ENCODE assay signal across 8 mouse cellular contexts in genomic region chr19:10449708-10450107, GRCm38 (mm10). TPM values are rescaled to one million over a fixed set of nuclear protein-coding genes. Genes with fewer than 3 reads are reported as not detected.
A peak's percentile ranks its signal among the peaks of the same experiment; 100 is the strongest.
DNase-seq lines count a peak whose midpoint lies in the region; ATAC-seq lines count a peak whose summit lies in the region.

No protein-coding gene starts in this region.

- H3K9ac ChIP-seq in heart, embryonic 12.5 days: no peak overlapping the region
- H3K9ac ChIP-seq in forebrain, embryonic 16.5 days (replicated peaks; ENCODE audit: low read depth, low read length): no peak overlapping the region
- H3K9ac ChIP-seq in midbrain, embryonic 11.5 days (ENCODE audit: low read length): no peak overlapping the region

- H3K27ac ChIP-seq in heart, embryonic 12.5 days (ENCODE audit: poor library complexity, severe bottlenecking): no peak overlapping the region
- no peak overlapping the region for H3K27ac ChIP-seq in forebrain, embryonic 16.5 days (ENCODE audit: low read length)
- no peak overlapping the region for H3K27ac ChIP-seq in midbrain, embryonic 11.5 days (ENCODE audit: low read depth, low read length)

- WGBS in heart, embryonic 12.5 days: 1% methylated on average over 3 of the region's 3 CpGs
- WGBS in forebrain, embryonic 16.5 days: 3% methylated on average over 3 of the region's 3 CpGs
- 0% methylated on average over 3 of the region's 3 CpGs for WGBS in midbrain, embryonic 11.5 days

- H3K4me3 ChIP-seq in heart, embryonic 12.5 days: no peak overlapping the region
- no peak overlapping the region for H3K4me3 ChIP-seq in forebrain, embryonic 16.5 days (replicated peaks; ENCODE audit: low read length)
- H3K4me3 ChIP-seq in midbrain, embryonic 11.5 days (ENCODE audit: low read depth, low read length): no peak overlapping the region

- H3K36me3 ChIP-seq in heart, embryonic 12.5 days: no peaks in the 10 kb centered on the region
- no peaks in the 10 kb centered on the region; the same call in 1 of the 2 replicates for H3K36me3 ChIP-seq in forebrain, embryonic 16.5 days (ENCODE audit: control insufficient read depth, insufficient read depth)
- H3K36me3 ChIP-seq in midbrain, embryonic 11.5 days (ENCODE audit: control insufficient read depth, insufficient read depth, low read length): no peaks in the 10 kb centered on the region

- 0 out of 2 replicates have a peak, but pooled peaks cover 2% of the 10 kb centered on the region for H3K4me1 ChIP-seq in heart, embryonic 12.5 days (replicated peaks)
- 0 out of 2 replicates have a peak, but pooled peaks cover 2% of the 10 kb centered on the region for H3K4me1 ChIP-seq in forebrain, embryonic 16.5 days (replicated peaks; ENCODE audit: control insufficient read depth, insufficient read depth, low read length)
- peaks cover 2% of the 10 kb centered on the region; the same call in 1 of the 2 replicates for H3K4me1 ChIP-seq in midbrain, embryonic 11.5 days (ENCODE audit: control insufficient read depth, insufficient read depth, low read length)

- H3K27me3 ChIP-seq in heart, embryonic 12.5 days (replicated peaks): peaks cover 58% of the 10 kb centered on the region
- no peaks in the 10 kb centered on the region for H3K27me3 ChIP-seq in forebrain, embryonic 16.5 days (replicated peaks; ENCODE audit: control insufficient read depth, insufficient read depth, low read length)
- H3K27me3 ChIP-seq in midbrain, embryonic 11.5 days (ENCODE audit: control insufficient read depth, insufficient read depth, low read length): peaks cover under 1% of the 10 kb centered on the region; the same call in 1 of the 2 replicates

- no peak overlapping the region for H3K4me2 ChIP-seq in heart, embryonic 12.5 days
- H3K4me2 ChIP-seq in forebrain, embryonic 16.5 days (ENCODE audit: low read length): no peak overlapping the region
- H3K4me2 ChIP-seq in midbrain, embryonic 11.5 days: no peak overlapping the region

- ATAC-seq in heart, embryonic 12.5 days (ENCODE audit: insufficient number of reproducible peaks, low FRiP score): no peak
- ATAC-seq in forebrain, embryonic 16.5 days: peak; percentile 60
- ATAC-seq in midbrain, embryonic 11.5 days (ENCODE audit: low FRiP score): peak; percentile 43

- DNase-seq in heart, adult 11 months: peak; percentile 92
- DNase-seq in c-Kit-positive CD71-positive TER-119-positive erythroid progenitor cells, embryonic 14.5 days (ENCODE audit: low spot score): peak; percentile 72
- peak; percentile 82 for DNase-seq in induced T-regulatory cell, adult 2 months (ENCODE audit: low read depth)
- peak; percentile 78 to 83 for DNase-seq in left cerebral cortex, adult 18-20 months (ENCODE audit: low spot score in 2 of 2)
- peak; percentile 99 for DNase-seq in midbrain, embryonic 11.5 days (ENCODE audit: low spot score, missing footprints)
- peak; percentile 40 for DNase-seq in spleen, adult 12 weeks (ENCODE audit: low spot score)

- no peaks in the 10 kb centered on the region for H3K9me3 ChIP-seq in heart, embryonic 12.5 days (replicated peaks)
- H3K9me3 ChIP-seq in forebrain, embryonic 16.5 days (ENCODE audit: control insufficient read depth, low read length): 0 out of 2 replicates have a peak, but pooled peaks cover 2% of the 10 kb centered on the region
- no peaks in the 10 kb centered on the region for H3K9me3 ChIP-seq in midbrain, embryonic 11.5 days (ENCODE audit: control insufficient read depth, low read length)

RNA-seq across cellular contexts. Expression of gene Lrrc10b, which starts 7.6 kb away (rescaled TPM):
- 0.14 and 0.26 TPM in 2 replicates for polyA plus RNA-seq in heart, embryonic 12.5 days (2016; fragmentation: Nextera tagmentation; extraction: Ambion mirVana)
- 0.52 and 0.99 TPM in 2 replicates for polyA plus RNA-seq in forebrain, embryonic 16.5 days (2015; fragmentation: Nextera tagmentation; extraction: Ambion mirVana)
- 10 to 100 TPM; 12.7 to 27.8 TPM for total RNA-seq in left cerebral cortex, adult 18-20 months (2021)
- polyA plus RNA-seq in midbrain, embryonic 11.5 days (2014; fragmentation: Nextera tagmentation; extraction: Ambion mirVana): 0.55 and 0.59 TPM in 2 replicates

RNA-seq across cellular contexts. Expression of gene Ppp1r32, which starts 33.0 kb away (rescaled TPM):
- 0.14 TPM in 1 of 2 replicates, not detected in the other for polyA plus RNA-seq in heart, embryonic 12.5 days (2016; fragmentation: Nextera tagmentation; extraction: Ambion mirVana)
- 1.7 and 2.1 TPM in 2 replicates for polyA plus RNA-seq in forebrain, embryonic 16.5 days (2015; fragmentation: Nextera tagmentation; extraction: Ambion mirVana)
- total RNA-seq in left cerebral cortex, adult 18-20 months (2021): under 1 TPM; 0.77 to 0.91 TPM
- 0.21 and 0.48 TPM in 2 replicates for polyA plus RNA-seq in midbrain, embryonic 11.5 days (2014; fragmentation: Nextera tagmentation; extraction: Ambion mirVana)

Comparison
In these comparisons a context has a peak if more than half of its experiments do, and no peak if none do; other contexts are left out.
1. DNase-seq: peak in every context shown above with its lines; median percentile 99 in midbrain, embryonic 11.5 days; 92 in heart, adult 11 months; 82 in induced T-regulatory cell, adult 2 months; 80 in left cerebral cortex, adult 18-20 months; 72 in c-Kit-positive CD71-positive TER-119-positive erythroid progenitor cells, embryonic 14.5 days; 40 in spleen, adult 12 weeks.